Mouse (Mus musculus) brain, adult 2 months (tissue): Measurements from ENCODE around the gene Elmo3.

Experiments
- DNase-seq: peaks from one replicate; pipeline ENCODE4 v3.0.0; 2011; ENCODE audit warnings: low read depth, low spot score

The Elmo3 gene

GRCm38 (mm10) chr8:105354549-105354948 lies 49.1 kb downstream of the Elmo3 start:
- DNase-seq = no peak

- DNase-seq = no peak
Observed at GRCm38 (mm10) chr8:105355179-105356024, 50.0 kb downstream of the Elmo3 start.

- no peak for DNase-seq
Observed at GRCm38 (mm10) chr8:105356681-105357080, 51.3 kb downstream of the Elmo3 start.

DNA sequence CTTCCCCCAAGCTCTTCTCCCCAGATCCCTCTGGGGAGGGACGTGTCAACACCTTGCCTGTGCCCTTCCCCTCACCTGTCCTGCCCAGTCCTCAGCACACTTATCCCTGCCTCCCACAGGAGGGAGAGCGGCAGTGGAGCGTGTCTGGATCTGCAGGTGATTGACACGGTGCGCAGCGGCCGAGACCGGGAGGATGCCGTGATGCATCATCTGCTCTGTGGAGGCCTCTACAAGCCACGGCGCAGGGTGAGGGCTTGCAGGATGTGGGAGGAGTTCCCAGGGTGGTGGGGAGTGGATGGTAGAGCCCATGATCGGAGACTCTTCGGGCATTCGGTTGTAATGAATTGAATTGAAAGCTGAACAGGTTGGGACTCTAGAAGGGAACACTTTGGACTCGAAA lies 53.8 kb downstream of the Elmo3 start:
- DNase-seq = no peak

- DNase-seq = peak; percentile 54
Observed at GRCm38 (mm10) chr8:105359646-105360045, 54.2 kb downstream of the Elmo3 start.
